Mouse (Mus musculus) midbrain, embryonic 12.5 days (tissue): Measurements from ENCODE around the gene Zfp534. TPM values are rescaled to one million over a fixed set of nuclear protein-coding genes. Genes with fewer than 3 reads are reported as not detected.
"Not testable (repeated sequence)": the region's sequence is repeated elsewhere in the genome, so short reads cannot be mapped to it uniquely, and the experiment has no call there.

ENCODE experiments used
- ATAC-seq: fragments of 200-750 bp; cut with Nextera tagmentation; 2 replicates; pipeline ENCODE4 v1.8.0; 2017; ENCODE audit warnings: low read depth, moderate TSS enrichment, moderate library complexity; ENCODE audit not compliant: low FRiP score
- H3K27ac ChIP-seq: fragments of 300-500 bp; sonication (generic); replicated peaks from 2 replicates; pipeline ENCODE4 v1.5.1; 2016; ENCODE audit warnings: mild to moderate bottlenecking
- H3K27me3 ChIP-seq: fragments of 300-500 bp; sonication (generic); 2 replicates; pipeline ENCODE4 v1.6.1; 2016; ENCODE audit warnings: mild to moderate bottlenecking
- H3K36me3 ChIP-seq: fragments of 300-500 bp; sonication (generic); 2 replicates; pipeline ENCODE4 v1.6.1; 2016
- H3K4me1 ChIP-seq: fragments of 300-500 bp; sonication (generic); 2 replicates; pipeline ENCODE4 v1.6.1; 2016
- H3K4me2 ChIP-seq: fragments of 300-500 bp; sonication (generic); replicated peaks from 2 replicates; pipeline ENCODE4 v1.6.1; 2016; ENCODE audit warnings: mild to moderate bottlenecking, moderate library complexity
- H3K4me3 ChIP-seq: fragments of 300-500 bp; sonication (generic); 2 replicates; pipeline ENCODE4 v1.5.1; 2016; ENCODE audit warnings: mild to moderate bottlenecking
- H3K9ac ChIP-seq: fragments of 300-500 bp; sonication (generic); replicated peaks from 2 replicates; pipeline ENCODE4 v1.6.1; 2016; ENCODE audit warnings: mild to moderate bottlenecking, moderate library complexity
- H3K9me3 ChIP-seq: fragments of 300-500 bp; sonication (generic); 2 replicates; pipeline ENCODE4 v1.6.1; 2016; ENCODE audit warnings: mild to moderate bottlenecking
- WGBS: fragments of 180-500 bp; shearing (Covaris S2); methylation state at CpG from one replicate; pipeline ENCODE4 v1.1.7; 2016; 5-methylcytosine and 5-hydroxymethylcytosine counted together
- polyA plus RNA-seq: library from polyadenylated mRNA; unstranded; fragments of >200 nt; fragmentation: Nextera tagmentation; extraction: Ambion mirVana; gene quantifications from 2 replicates; pipeline ENCODE4 v1.2.1, GENCODE M21; 2016

Gene Zfp534
- polyA plus RNA-seq: not detected in 2 replicates

GRCm38 (mm10) chr4:147702453-147702852, at the start of gene Zfp534:
TSS of gene Zfp534 (minus strand) at chr4:147702553.
- H3K4me1 ChIP-seq, H3K36me3 ChIP-seq, H3K9me3 ChIP-seq, H3K27me3 ChIP-seq, ATAC-seq, H3K9ac ChIP-seq, H3K4me3 ChIP-seq, H3K27ac ChIP-seq, H3K4me2 ChIP-seq: not testable (repeated sequence)
- WGBS: 84% methylated on average over 3 of the region's 3 CpGs

GRCm38 (mm10) chr4:147746255-147746654, 43.9 kb upstream of the Zfp534 start:
- 95% methylated on average over 14 of the region's 15 CpGs for WGBS
- ATAC-seq, H3K27ac ChIP-seq, H3K9ac ChIP-seq, H3K4me3 ChIP-seq, H3K9me3 ChIP-seq, H3K4me2 ChIP-seq, H3K36me3 ChIP-seq, H3K27me3 ChIP-seq, H3K4me1 ChIP-seq: not testable (repeated sequence)

- not testable (repeated sequence) for H3K36me3 ChIP-seq, H3K4me1 ChIP-seq, H3K9me3 ChIP-seq, H3K9ac ChIP-seq, H3K27ac ChIP-seq, H3K27me3 ChIP-seq
- ATAC-seq: peak; percentile 60; the same call in 1 of the 2 replicates
- Histone ChIP-seq H3K4me2 (peak overlapping the region; percentile 46), H3K4me3 (peak overlapping the region; percentile 35)
- 32% methylated on average over 63 of the region's 63 CpGs for WGBS
Measured at GRCm38 (mm10) chr4:147738636-147739369, 36.5 kb upstream of the Zfp534 start.

DNA sequence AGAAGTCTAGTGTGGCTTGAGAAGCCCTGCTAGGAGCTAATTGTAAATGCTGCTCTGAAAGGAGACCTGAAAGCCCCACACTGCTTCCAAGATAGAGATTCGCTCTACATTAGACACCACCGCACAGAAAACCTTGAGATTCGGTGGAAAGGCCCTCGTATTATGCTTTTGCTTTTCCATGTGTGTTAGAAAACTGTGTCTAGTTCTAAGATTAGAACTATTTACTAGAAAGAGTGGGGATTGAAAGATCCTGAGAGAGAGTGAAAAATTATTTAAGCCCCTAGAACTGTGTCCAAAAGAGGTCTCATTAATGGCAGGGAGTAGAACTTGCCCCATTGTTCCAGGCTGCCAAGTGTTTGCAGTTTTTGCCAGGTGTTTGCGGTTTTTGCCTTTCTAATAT, 47.1 kb downstream of the Zfp534 start:
- H3K27me3 ChIP-seq, H3K9ac ChIP-seq, H3K9me3 ChIP-seq, H3K4me2 ChIP-seq, ATAC-seq, H3K4me1 ChIP-seq, H3K36me3 ChIP-seq, H3K4me3 ChIP-seq, H3K27ac ChIP-seq: not testable (repeated sequence)
- 87% methylated on average over 5 of the region's 5 CpGs for WGBS

- H3K4me2 ChIP-seq, H3K4me1 ChIP-seq, H3K27me3 ChIP-seq, H3K4me3 ChIP-seq, H3K36me3 ChIP-seq, H3K9ac ChIP-seq, H3K9me3 ChIP-seq, ATAC-seq, H3K27ac ChIP-seq: not testable (repeated sequence)
- WGBS: no CpG with 5 or more reads among the region's 3 CpGs
Measured at GRCm38 (mm10) chr4:147647407-147647806, 54.9 kb downstream of the Zfp534 start.

DNA sequence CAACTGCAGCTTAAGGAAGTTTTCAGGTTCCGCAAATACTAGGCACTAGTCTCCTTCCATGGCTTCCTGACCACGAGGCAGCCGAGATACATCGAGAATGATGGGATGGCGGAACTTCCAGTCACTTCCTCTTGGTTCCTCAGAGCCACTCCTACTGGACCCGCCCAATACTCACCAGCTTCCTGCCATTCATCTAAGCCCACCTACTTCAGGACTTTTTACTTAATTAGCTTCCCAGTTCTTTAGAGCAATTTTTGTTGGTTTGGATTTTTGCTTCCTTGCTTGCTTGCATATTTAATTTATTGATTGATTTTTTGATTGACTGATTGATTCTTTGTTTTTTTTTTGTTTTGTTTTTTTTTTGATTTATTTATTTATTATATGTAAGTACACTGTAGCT, 59.9 kb downstream of the Zfp534 start, which contains the start of gene Zfp979:
Gene Zfp979, minus strand, starts transcription at position 101 of the 400 bp plus-strand sequence.
- not testable (repeated sequence) for H3K36me3 ChIP-seq, H3K4me2 ChIP-seq, H3K27me3 ChIP-seq, H3K4me3 ChIP-seq, H3K9ac ChIP-seq, H3K4me1 ChIP-seq, H3K9me3 ChIP-seq, H3K27ac ChIP-seq, ATAC-seq
- WGBS: no CpG with 5 or more reads among the region's 6 CpGs

DNA sequence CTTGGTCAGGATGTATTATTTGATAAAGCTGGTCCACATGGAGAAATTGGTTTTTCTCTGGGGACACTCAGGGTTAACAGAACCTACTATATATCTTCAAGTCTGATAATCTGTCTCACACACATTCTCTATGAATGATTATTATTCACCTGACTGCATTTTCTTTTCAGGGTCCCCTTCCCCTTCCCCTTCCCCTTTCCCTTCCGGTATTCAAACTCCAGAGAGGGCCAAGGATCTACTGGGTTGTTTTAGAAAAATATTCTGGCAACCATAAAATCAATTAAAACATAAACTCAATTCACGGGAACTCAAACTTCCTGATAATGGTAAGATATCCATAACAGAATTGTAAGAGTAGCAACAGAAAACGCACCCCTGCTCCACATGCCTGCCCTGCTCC, 60.4 kb downstream of the Zfp534 start:
- not testable (repeated sequence) for ATAC-seq, H3K4me1 ChIP-seq, H3K27ac ChIP-seq, H3K9ac ChIP-seq, H3K4me3 ChIP-seq, H3K27me3 ChIP-seq, H3K9me3 ChIP-seq, H3K36me3 ChIP-seq, H3K4me2 ChIP-seq
- WGBS: 43% methylated on average over 2 of the region's 3 CpGs

- not testable (repeated sequence) for H3K9ac ChIP-seq, H3K4me2 ChIP-seq, H3K27me3 ChIP-seq, H3K27ac ChIP-seq, H3K36me3 ChIP-seq, H3K4me3 ChIP-seq, H3K9me3 ChIP-seq, H3K4me1 ChIP-seq
- ATAC-seq: peak; percentile 85
- WGBS: no CpG with 5 or more reads among the region's 2 CpGs
Measured at GRCm38 (mm10) chr4:147633818-147634262, 68.5 kb downstream of the Zfp534 start.

Other genes with a start within 250 kb of the Zfp534 start
- 9.6 and 9.7 TPM in 2 replicates for gene Zfp982, start 210.1 kb downstream of the Zfp534 start, polyA plus RNA-seq
- 0.60 and 0.71 TPM in 2 replicates for gene Gm16503, start 162.3 kb downstream of the Zfp534 start, polyA plus RNA-seq
- 0.10 TPM in 2 replicates for gene Zfp985, start 149.3 kb downstream of the Zfp534 start, polyA plus RNA-seq
- gene Zfp979, start 60.0 kb downstream of the Zfp534 start, polyA plus RNA-seq: 2.5 and 2.8 TPM in 2 replicates
- gene Zfp984, start 107.2 kb upstream of the Zfp534 start, polyA plus RNA-seq: 5.8 and 6.0 TPM in 2 replicates
- gene Zfp933, start 145.8 kb upstream of the Zfp534 start, polyA plus RNA-seq: 4.9 and 6.7 TPM in 2 replicates
- 53.2 and 61.8 TPM in 2 replicates for gene Miip, start 166.3 kb upstream of the Zfp534 start, polyA plus RNA-seq
- 15.8 and 16.9 TPM in 2 replicates for gene Fv1, start 166.4 kb upstream of the Zfp534 start, polyA plus RNA-seq
- 65.1 and 65.4 TPM in 2 replicates for gene Mfn2, start 202.2 kb upstream of the Zfp534 start, polyA plus RNA-seq
- 25.1 and 27.2 TPM in 2 replicates for gene Plod1, start 234.2 kb upstream of the Zfp534 start, polyA plus RNA-seq
- 21.2 and 26.1 TPM in 2 replicates for gene 2510039O18Rik, start 238.3 kb upstream of the Zfp534 start, polyA plus RNA-seq